Mouse (Mus musculus) limb, embryonic 14.5 days (tissue): ENCODE measurements around the gene Scarb2. TPM values are rescaled to one million over a fixed set of nuclear protein-coding genes. Genes with fewer than 3 reads are reported as not detected.
A peak's percentile ranks its signal among the peaks of the same experiment; 100 is the strongest.

Experiments
- ATAC-seq: fragments of 200-750 bp; cut with Nextera tagmentation; 2 replicates; pipeline ENCODE4 v1.8.0; 2017; ENCODE audit warnings: low read depth, moderate number of reproducible peaks, moderate TSS enrichment; ENCODE audit not compliant: low FRiP score
- DNase-seq: peaks from one replicate; pipeline ENCODE4 v3.0.0-alpha.2; 2015; ENCODE audit warnings: low spot score
- H3K27ac ChIP-seq: fragments of 300-500 bp; sonication (generic); replicated peaks from 2 replicates; pipeline ENCODE4 v1.5.1; 2014; ENCODE audit warnings: low read depth, mild to moderate bottlenecking, low read length, moderate library complexity, mixed read lengths
- H3K27me3 ChIP-seq: fragments of 300-500 bp; sonication (generic); 2 replicates; pipeline ENCODE4 v1.6.1; 2014; ENCODE audit warnings: low read length, mixed read lengths; ENCODE audit not compliant: control insufficient read depth, insufficient read depth
- H3K36me3 ChIP-seq: fragments of 300-500 bp; sonication (generic); 2 replicates; pipeline ENCODE4 v1.6.1; 2014; ENCODE audit warnings: mild to moderate bottlenecking, low read length, moderate library complexity, mixed read lengths; ENCODE audit not compliant: control insufficient read depth, insufficient read depth
- H3K4me1 ChIP-seq: fragments of 300-500 bp; sonication (generic); 2 replicates; pipeline ENCODE4 v1.6.1; 2014; ENCODE audit warnings: antibody characterized with exemption, low read length, mixed read lengths; ENCODE audit not compliant: control insufficient read depth, insufficient read depth
- H3K4me2 ChIP-seq: fragments of 300-500 bp; sonication (generic); replicated peaks from 2 replicates; pipeline ENCODE4 v1.6.1; 2014; ENCODE audit warnings: low read depth, mild to moderate bottlenecking, low read length, moderate library complexity; ENCODE audit not compliant: severe bottlenecking
- H3K4me3 ChIP-seq: fragments of 300-500 bp; sonication (generic); replicated peaks from 2 replicates; pipeline ENCODE4 v1.5.1; 2014; ENCODE audit warnings: low read length
- H3K9ac ChIP-seq: fragments of 300-500 bp; sonication (generic); 2 replicates; pipeline ENCODE4 v1.6.1; 2014; ENCODE audit warnings: mild to moderate bottlenecking, low read depth, low read length, moderate library complexity; ENCODE audit not compliant: severe bottlenecking
- H3K9me3 ChIP-seq: fragments of 300-500 bp; sonication (generic); 2 replicates; pipeline ENCODE4 v1.6.1; 2016; ENCODE audit warnings: low read length; ENCODE audit not compliant: control insufficient read depth
- POLR2A ChIP-seq: fragments of 200-500 bp; IDR thresholded peaks from 2 replicates; pipeline ENCODE4 v1.8.0; 2012; ENCODE audit warnings: inconsistent platforms, mild to moderate bottlenecking, moderate library complexity, borderline replicate concordance; ENCODE audit not compliant: insufficient read depth, insufficient read length; ENCODE audit errors: extremely low read depth
- WGBS: fragments of 180-500 bp; shearing (Covaris S2); extraction: QIAGEN DNeasy Blood & Tissue Kit; methylation state at CpG from one replicate; pipeline ENCODE4 v1.1.7; 2014; 5-methylcytosine and 5-hydroxymethylcytosine counted together
- polyA plus RNA-seq, 2 experiments: library from polyadenylated mRNA; depleted of rRNA in 1 of 2; stranded (reverse) in 1 of 2; unstranded in 1 of 2; fragments of >200 nt; fragmentation: Nextera tagmentation in 1 of 2; extraction: Ambion mirVana in 1 of 2; gene quantifications; 2 replicates each; pipeline versions ENCODE4 v1.2.1 to v1.2.3; 2012 to 2014

Scarb2 gene
- polyA plus RNA-seq (2012; rRNA removed), result 29.1 and 30.1 TPM in 2 replicates
- polyA plus RNA-seq (2014; fragmentation: Nextera tagmentation; extraction: Ambion mirVana), result 10.7 and 12.3 TPM in 2 replicates

- Histone ChIP-seq H3K9me3 (no peaks in the 10 kb centered on the region), H3K27me3 (no peaks in the 10 kb centered on the region), H3K9ac (peak within 1 kb of the TSS; percentile 94), H3K36me3 (no peaks in the 10 kb centered on the region), H3K4me3 (peak within 1 kb of the TSS; percentile 92), H3K4me1 (peaks cover 15% of the 10 kb centered on the region), H3K4me2 (peak within 1 kb of the TSS; percentile 86), H3K27ac (peak within 1 kb of the TSS; percentile 96)
- no peak for TF ChIP-seq POLR2A
- DNase-seq (no peak), ATAC-seq (no peak)
These were observed at the start of gene Scarb2 for GRCm38 (mm10) chr5:92506733-92507132. Gene Scarb2, minus strand, starts transcription at chr5:92506833.

GRCm38 (mm10) chr5:92555905-92556304, 49.3 kb upstream of the Scarb2 start:
- no peak overlapping the region for H3K27ac ChIP-seq
- no peaks in the 10 kb centered on the region for H3K36me3 ChIP-seq
- no peaks in the 10 kb centered on the region for H3K9me3 ChIP-seq
- WGBS, result 94% methylated on average over 1 of the region's 1 CpGs
- H3K9ac ChIP-seq, result no peak overlapping the region
- H3K27me3 ChIP-seq, result no peaks in the 10 kb centered on the region
- H3K4me2 ChIP-seq, result no peak overlapping the region
- ATAC-seq (no peak), DNase-seq (no peak)
- TF ChIP-seq POLR2A, result no peak
- no peak overlapping the region for H3K4me3 ChIP-seq
- no peaks in the 10 kb centered on the region for H3K4me1 ChIP-seq

- Histone ChIP-seq H3K36me3 (no peaks in the 10 kb centered on the region), H3K4me3 (no peak within 1 kb of the TSS), H3K9ac (no peak within 1 kb of the TSS), H3K4me1 (no peaks in the 10 kb centered on the region), H3K27me3 (no peaks in the 10 kb centered on the region), H3K9me3 (no peaks in the 10 kb centered on the region), H3K4me2 (no peak within 1 kb of the TSS), H3K27ac (no peak within 1 kb of the TSS)
- TF ChIP-seq POLR2A, result no peak
- DNase-seq, result no peak
- WGBS, result 81% methylated on average over 16 of the region's 16 CpGs
- no peak for ATAC-seq
These were observed 48.4 kb upstream of the Scarb2 start, which contains the start of gene Fam47e for GRCm38 (mm10) chr5:92554891-92555511. Gene Fam47e, plus strand, starts transcription at chr5:92555069.

GRCm38 (mm10) chr5:92554443-92554842, 47.8 kb upstream of the Scarb2 start:
- no peak for DNase-seq
- Histone ChIP-seq H3K9ac (no peak overlapping the region), H3K27ac (no peak overlapping the region), H3K4me3 (no peak overlapping the region), H3K36me3 (no peaks in the 10 kb centered on the region), H3K4me1 (no peaks in the 10 kb centered on the region), H3K27me3 (no peaks in the 10 kb centered on the region), H3K4me2 (no peak overlapping the region), H3K9me3 (no peaks in the 10 kb centered on the region)
- ATAC-seq, result no peak
- TF ChIP-seq POLR2A, result no peak
- 79% methylated on average over 4 of the region's 4 CpGs for WGBS

GRCm38 (mm10) chr5:92553939-92554338, 47.3 kb upstream of the Scarb2 start:
- Histone ChIP-seq H3K4me3 (no peak overlapping the region), H3K9ac (no peak overlapping the region), H3K27me3 (no peaks in the 10 kb centered on the region), H3K4me2 (no peak overlapping the region), H3K27ac (no peak overlapping the region), H3K36me3 (no peaks in the 10 kb centered on the region), H3K4me1 (no peaks in the 10 kb centered on the region), H3K9me3 (no peaks in the 10 kb centered on the region)
- no peak for DNase-seq
- TF ChIP-seq POLR2A, result no peak
- no peak for ATAC-seq
- WGBS, result 70% methylated on average over 3 of the region's 3 CpGs
